Mouse (Mus musculus) retina, postnatal 1 day (tissue): ENCODE results near the gene C1qtnf2.
A peak's percentile ranks its signal among the peaks of the same experiment; 100 is the strongest.

Experiments used
- DNase-seq: peaks from one replicate; pipeline ENCODE4 v3.0.0-alpha.2; 2012

Gene C1qtnf2

DNA sequence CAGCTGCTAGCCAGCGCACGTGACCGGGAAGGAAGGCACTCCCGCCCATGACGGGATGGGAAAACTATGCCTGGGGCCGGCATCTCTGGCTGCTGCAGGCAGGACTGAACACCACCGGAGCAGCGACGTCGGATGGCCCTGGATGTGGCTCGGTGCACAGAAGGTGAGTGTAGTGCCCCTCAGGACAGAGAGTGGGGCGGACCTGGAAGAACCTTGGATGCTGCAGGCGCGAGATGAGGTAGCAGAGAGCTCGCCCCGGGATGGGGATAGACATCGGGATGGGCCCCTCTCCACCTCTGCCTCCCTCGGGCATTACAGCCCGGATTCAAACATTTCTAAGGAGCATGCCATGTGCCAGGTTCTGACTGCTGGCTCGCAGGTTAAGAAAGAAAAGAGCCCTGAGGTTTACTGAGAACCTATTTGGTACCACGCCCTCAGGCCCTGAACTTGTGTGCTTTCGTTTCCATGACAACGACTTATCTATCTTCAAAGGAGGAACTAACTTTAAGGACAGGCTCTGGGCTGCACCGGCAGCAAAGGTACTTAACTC, at the start of gene C1qtnf2:
TSS of gene C1qtnf2 (plus strand) at position 52 of the 550 bp plus-strand sequence.
- peak; percentile 52 for DNase-seq

DNA sequence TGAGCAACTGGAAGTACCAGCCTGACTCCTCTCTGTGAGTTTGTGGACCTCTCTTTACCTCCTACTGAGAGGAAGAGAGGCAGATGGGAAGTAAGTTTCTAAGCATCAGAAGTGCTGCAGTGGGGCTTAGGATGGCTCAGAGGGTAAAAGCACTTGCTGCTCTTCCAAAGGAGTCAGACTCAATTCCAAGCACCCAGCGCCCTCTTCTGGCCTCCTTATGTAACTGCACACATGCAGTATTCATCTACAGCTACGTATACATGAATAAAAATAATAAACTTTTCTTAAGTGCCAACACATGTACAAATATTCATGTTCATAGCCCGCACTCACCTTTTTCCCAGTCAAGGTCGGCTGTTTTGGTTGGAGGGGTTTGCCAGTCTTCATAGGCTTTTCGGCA, 49.7 kb upstream of the C1qtnf2 start:
- no peak for DNase-seq

DNA sequence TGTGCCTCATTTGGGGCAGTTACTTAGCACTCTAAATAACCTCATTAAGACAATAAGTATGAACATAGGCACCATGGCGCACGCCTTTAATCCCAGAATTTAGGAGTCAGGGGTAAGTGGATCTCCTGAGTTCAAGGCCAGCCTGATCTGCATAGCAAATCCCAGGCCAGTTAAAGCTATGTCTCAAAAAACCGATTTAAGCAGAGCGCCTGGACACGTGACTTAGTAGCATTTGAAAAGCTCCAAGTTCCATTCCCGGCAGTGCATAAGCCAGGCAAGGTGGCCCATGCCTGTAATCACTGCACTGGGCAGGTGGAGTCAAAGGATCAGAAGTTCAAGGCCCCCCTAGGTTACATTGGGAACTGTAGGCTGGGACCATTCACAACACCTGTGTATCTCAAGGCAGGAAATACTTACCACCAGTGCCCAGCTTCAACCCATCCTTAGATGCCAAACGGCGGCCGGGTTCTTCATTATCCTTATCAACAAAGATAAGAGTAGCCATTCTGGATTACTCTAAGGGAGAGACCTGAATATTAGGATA, 48.8 kb upstream of the C1qtnf2 start:
- no peak for DNase-seq

DNA sequence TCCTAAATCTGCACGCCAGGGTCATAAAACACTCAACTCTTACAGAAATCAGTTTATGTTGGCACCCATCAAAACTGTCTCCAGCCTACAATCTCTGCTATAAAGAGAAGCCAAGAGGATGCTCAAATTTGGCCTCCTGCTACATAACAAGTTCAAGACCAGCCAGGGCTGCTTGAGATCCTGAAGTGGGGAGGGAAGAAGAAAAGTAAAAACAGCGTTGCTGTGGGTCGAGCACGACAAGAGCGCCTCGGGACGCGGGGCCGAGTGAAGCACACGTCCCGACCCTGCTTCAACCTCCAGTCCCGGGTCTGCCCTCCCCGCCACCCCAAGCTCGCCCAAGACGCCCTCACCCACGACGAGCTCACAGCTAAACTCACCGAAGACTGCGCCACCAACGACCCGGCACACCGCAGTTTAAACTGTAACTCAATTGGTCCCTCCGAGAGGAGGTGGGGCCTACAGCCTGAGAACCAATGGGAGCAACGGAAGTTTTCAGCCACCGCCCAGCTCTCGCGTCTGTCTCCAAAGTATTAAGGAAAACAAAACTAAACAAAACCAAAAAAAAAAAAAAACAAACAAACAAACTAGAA, 48.2 kb upstream of the C1qtnf2 start, which contains the start of gene Pttg1:
TSS of gene Pttg1 (minus strand) at position 428 of the 590 bp plus-strand sequence.
- peak; percentile 91 for DNase-seq

DNA sequence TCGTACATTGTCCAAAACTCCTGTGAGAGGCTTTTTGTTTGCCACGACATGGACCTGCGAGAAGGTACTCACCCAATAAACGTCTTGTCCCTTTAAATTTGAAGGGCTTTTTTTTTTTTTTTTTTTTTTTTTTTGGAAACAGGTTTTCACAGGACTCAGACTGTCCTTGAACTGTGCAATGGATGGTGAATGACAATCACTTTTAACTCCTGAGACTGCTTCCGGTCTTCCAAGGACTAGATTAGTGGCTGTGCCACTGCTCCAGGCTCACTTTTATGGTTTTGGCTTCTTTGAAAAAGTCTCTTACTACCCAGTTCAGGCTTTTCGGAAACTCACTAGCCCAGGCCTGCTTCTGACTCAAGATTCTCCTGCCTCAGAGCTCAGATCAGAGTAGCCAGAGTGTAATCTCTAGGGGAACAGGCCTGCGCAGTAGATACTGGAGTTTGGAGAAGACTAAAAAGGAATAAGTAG, 47.6 kb upstream of the C1qtnf2 start:
- DNase-seq = no peak

DNA sequence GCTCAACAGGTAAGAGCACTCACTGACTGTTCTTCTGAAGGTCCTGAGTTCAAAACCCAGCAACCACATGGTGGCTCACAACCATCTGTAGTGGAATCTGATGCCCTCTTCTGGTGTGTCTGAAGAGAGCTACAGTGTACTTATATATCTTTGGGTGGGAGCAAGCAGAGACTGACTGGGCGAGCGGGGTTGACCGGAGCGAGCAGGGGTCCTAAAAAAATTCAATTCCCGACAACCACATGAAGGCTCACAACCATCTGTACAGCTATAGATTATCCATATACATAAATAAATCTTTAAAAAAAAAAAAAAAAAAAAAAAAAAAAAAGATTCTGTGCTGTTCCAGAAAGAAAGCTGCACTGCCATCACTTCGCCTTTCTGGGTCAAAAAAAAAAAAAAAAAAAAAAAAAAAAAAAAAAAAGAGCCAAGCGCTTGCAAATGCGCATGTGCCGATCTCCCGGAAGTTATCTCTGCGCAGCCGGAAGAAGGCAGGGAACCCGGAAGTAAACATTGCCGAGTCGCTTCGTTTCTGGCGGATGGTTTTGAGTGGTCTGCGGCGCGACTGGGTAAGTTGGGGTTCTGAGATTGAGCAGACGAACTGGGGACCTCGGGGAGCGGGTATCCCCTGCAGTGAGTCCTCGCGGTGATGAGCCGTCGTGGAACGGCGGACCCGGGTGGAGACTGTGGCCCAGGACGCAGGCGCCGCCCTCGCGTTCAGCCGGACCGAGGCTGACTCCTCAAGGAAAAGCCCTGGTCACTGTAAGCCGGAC, 40.6 kb upstream of the C1qtnf2 start, which contains the start of gene Slu7:
TSS of gene Slu7 (plus strand) at position 491 of the 770 bp plus-strand sequence.
- DNase-seq = peak; percentile 91

DNA sequence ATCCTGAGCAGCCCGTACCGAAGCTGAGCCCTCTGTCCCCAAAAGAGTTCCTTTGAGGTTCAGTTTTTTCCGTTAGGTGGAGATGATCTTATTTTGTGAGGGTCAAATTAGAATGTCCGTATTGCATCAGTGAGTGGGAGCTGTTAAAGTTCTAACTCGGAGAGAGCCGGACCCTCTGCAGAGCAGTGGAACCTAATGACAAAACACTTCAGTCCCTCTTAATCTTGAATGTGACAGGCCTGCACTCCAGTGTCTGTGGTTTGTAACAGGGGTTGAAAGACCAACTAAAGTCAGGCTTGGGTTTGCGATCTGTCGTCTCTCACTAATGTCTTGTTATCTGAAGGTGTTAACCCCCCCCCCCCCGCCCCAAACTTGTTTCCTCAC, 40.1 kb upstream of the C1qtnf2 start:
- DNase-seq = no peak

DNA sequence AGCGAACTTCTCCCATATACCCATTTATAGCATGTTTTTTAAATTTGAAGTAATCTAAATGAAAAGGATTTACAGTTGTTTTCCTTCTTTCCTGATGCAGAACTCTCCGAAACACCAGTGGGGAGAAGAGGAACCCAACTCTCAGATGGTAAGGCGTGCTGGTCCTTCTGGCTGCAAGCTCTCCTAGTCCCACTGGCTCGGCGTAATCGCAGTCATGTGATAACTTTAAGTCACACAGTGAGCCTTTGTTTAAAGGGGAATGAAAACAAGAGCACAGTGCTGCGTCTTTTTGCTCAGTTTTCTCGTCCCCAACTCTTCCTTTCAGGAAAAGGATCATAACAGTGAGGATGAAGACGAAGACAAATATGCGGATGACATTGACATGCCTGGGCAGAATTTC, 33.0 kb upstream of the C1qtnf2 start:
- DNase-seq = no peak

DNA sequence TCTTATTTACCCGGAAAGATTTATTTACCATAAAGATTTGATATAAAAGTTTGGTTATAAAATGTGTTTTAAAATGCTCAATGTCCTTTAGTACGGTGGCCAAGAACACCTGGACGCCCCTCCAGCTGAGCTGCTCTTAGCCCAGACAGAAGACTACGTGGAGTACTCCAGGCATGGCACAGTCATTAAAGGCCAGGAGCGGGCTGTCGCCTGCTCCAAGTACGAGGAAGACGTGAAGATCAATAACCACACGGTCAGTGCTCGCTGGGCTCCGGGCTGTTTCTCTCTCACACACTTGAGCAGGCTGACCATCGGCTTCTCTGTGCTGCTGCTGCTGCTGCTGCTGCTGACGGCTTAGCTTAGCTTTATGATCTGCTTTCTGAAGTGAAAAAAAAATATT, 30.9 kb upstream of the C1qtnf2 start:
- DNase-seq = no peak

DNA sequence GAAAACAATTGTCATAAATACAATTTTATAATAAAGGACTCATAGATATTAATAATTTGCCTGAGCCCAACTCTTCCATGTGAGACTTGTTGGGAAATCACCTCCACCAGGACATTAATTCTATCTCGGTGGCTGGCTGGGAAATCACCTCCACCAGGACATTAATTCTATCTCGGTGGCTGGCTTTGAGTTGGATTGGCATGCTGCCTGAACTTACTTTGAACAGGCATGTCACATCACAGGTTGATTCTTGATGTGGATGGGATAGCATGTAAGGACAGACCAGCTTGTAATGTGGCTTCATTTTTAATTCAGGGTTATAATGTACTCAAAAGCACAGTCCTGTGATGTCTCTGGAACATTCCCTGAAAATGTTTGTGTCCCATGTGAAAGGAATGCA, 24.2 kb upstream of the C1qtnf2 start:
- DNase-seq = no peak

DNA sequence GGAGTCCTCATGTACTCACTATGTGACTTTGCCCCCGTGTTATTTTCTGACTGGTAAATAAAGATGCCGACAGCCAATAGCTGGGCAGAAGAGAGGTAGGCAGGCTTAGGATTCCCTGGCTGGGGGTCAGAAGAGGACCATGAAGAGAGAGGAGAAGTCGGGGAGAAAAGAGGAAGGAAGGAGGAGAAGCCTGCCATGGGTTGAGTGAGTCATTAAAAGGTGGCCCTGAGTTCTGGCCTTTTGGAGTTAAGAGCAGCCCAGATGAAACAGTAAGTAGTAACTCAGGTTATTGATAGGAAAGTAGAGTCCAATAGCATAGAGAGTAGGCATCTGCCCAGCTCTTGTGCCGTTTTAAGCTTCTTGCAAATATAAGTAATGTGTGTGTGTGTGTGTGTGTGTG, 22.8 kb upstream of the C1qtnf2 start:
- no peak for DNase-seq

DNA sequence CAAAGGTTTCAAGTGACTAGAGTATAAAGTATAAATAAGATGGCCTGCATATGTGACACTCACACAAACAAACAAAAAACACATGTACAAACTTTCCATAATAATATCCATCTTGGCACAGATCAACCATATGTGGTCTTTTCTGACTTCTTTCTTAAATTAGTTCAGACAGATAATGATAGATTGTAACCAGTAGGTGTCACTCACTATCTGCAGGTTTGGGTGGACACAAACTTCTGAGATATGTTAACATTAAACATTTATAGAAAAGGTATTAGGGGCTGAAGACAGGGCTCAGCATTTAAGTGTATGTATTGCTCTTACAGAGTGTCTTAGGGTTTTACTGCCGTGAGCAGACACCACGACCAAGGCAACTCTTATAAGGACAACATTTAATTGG, 21.8 kb upstream of the C1qtnf2 start:
- DNase-seq = no peak

DNA sequence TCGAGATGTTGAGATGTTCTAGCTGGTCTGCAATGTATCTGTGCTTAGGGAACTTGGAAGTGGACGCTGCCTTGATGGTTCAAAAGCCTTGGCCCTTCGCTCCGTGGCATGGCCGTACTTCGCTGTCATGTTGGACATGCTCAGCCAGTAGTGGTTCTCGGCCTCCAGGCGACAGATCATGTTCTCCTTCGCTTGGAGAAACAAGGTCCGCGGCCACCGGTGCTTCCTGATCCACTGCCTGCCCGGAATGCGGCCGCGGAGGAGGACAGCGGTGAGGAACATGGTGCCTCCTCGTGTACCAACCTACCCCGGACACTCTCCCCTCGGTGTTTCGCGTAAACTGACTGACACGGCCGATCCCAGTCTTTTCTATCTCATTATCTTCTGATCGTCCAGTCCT, 10.9 kb upstream of the C1qtnf2 start:
- no peak for DNase-seq

DNA sequence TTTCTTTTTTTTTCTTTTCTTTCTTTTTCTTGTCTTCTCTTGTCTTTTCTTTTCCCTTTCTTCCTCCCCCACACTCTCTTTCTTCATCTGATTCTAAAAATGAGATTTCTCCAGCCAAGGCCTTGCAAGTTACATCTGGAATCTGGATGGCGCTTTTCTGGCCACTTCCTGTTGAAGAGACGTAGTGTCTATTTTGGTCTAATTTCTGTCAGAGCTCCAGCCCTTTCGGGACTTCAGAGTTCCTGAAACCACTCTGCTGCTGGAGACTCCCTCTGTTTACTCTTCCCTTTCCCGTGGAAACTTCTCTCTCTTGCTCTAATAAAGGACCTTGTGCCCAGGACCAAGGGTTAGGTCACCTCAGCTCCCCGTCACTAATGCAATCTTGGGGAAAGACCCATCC, 4.0 kb upstream of the C1qtnf2 start:
- no peak for DNase-seq

DNA sequence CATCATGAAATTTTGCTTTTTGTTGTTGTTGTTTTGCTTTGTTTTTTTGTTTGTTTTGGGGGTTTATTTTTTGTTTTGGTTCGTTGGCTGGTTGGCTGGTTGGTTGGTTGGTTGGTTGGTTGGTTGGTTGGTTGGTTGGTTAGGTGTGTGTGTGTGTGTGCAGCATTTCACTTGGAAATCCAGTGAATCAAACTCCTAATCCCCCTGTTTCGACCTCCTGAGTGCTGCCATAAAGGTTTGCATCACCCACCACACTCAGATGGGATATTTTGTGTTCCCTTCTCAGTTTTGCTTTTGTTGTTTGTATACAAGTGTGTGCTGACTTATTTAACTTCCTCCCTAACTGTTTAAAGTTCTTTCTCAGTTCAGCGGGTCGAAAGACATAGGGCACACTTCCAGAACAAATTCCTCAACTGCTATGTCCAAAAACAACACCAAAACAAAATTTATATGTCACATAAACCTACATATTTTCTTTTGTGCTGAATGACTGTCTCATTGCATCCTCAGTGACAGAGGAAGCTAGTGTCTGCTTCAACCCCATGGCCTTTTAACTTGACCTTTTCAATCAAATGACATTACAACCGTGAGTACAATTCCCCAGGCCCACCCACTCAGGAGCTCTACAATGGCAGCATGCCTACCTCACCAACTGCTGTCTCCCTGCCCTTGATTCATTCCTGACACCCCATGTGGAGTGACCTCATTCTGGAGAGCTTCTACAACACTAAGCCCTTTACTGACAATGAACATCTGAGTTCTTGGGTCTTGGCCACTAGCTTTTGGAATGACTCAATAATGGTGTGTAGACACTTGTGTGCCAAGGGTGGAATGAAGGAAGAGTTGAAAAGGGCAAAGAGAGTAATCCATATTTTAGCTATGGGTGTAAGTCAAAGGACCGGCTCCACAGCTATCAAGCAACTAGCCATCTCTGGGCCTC, 2.9 kb upstream of the C1qtnf2 start:
- DNase-seq = peak; percentile 27

DNA sequence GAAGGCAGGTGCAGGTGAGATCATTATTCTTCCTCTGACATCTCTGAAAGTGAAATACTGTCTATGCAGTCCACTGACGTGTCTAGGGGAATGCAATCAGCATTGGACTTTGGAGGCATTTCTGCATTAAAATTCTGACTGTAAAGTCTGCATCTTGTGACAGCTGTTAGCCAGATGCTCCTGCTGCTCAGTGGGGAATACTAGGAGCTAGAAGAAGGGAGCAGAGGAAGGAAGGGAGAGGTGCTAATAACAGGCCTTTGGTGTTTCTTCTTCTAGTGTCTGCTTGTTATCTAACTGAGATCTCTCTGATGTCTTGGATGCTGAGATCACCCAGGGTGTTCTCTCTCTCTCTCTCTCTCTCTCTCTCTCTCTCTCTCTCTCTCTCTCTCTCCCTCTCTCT, 961 bp upstream of the C1qtnf2 start:
- no peak for DNase-seq

DNA sequence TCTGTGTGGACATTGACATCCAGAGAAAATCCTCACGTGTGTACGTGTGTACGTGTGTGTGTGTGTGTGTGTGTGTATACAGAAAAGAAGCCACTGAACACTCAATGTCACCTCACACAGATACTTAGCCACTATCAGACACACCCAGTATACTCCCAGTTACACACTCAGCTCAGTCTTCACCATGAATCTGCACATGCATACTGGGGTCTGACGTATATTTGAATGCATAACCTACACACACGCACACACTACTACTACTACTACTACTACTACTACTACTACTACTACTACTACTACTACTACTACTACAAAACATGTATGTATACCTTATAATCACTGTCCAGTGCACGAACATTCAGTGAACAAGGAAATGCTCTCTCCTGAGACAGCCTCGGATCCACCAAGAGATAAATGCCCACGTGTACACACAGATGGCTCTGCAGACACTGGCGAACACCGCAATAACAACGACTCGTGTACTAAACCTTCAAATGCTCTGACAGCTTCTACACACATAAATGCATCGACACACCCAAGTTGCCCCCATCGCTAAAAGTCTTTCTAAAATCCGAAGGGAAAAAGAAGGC, 346 bp upstream of the C1qtnf2 start:
- no peak for DNase-seq

DNA sequence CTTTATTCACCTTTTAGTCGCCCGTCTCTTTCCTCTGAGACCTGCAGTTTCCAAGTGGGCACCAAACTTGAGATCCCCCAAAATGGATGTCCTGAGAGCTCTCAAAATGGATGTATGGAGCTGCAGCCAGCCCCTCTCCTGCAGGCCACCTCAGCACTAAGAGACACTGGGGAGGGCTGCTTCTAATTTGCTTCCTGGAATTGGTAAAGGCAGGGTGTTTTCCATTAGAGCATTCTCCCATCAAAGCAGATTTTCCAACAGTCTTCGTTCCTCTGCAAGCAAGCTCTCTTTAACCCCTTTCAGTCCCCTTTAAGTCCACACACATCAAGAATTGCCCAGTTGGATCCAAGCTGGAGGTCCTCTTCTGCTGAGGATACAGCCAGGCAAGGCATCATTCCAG, 5.3 kb downstream of the C1qtnf2 start:
- no peak for DNase-seq

DNA sequence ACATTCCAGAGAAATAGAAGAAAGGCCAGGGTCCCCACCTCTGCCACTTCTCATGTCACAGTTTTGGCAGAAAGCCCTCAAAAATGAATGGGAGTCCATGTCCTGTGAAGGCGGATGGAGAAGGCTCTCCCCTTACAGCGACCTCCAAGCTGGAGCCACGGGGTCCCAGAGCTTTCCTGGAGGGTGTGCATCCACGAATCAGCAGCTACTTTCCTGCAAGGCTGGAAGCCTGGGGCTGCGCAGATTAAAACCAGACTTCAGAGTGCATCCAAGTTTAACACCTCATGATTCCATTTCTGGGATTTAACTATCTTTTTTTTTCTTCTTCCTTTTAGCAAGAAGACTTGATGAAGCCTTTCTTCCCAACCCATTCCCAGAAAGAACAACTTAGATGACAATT, 6.5 kb downstream of the C1qtnf2 start:
- DNase-seq = no peak

DNA sequence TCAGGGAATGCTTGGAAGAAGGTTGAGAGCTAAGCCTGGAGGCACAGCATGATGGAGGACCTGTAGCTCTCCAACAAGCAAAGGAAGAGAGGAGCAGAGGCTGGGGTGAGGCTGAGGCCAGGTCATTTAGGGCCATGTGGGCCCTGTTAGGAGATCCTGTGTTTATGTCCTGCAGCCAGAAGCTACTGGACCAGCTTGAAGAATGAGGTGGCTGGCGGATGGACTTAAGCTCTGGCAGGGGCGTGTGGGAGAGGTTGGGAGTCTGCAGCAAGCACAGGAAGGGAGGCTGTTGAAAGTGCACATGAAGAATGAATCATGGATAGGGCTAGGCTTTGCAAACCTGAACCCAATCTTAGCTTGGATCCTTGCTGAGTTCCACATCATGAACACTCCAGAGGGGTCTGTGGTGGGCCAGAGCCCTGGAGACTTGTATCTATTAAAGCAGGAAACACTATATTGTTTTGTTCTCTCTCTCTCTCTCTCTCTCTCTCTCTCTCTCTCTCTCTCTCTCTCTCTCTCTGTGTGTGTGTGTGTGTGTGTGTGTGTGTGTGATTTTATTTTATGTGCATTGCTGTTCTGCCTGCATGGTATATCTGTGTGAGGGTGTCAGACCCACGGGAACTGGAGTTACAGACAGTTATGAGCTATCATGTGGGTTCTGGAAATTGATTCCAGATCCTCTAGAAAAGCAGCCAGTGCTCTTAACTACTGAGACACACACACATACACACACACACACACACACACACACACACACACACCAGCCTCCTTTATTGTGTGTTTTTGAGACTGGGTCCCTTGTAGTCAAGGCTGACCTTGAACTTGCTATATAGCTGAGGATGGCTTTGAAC, 7.8 kb downstream of the C1qtnf2 start:
- no peak for DNase-seq

DNA sequence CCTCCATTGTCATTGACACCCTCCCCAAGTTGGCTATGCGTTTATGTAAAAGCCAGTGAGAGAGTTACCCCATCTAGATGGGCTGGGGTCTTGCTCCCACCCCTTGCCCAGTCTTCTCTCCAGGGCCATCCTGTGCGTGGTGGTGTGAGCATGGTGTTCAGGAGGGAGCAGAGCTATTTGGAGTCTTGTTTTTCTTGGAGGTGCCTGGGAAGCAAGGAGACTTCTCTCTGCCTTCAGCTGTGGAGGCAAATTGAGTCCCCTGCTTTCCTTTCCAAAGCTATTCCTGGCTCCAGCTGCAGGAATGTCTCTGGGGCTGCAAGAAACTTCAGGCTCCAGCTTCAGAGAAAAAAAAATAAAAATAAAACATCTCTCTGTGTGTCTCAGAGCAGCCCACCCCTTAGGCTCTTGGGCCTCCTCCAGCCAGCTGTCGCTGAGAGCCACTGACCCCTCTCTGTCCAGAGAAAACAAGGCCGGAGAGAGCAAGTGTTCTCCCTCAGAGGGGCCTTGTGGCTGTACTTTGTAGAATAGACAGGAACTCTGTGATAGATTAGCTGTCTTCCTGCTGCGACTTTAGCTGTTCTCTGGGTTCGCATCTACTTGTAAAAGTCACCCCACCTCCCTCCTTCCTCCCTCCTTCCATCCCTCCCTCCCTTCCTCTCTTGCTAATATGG, 9.2 kb downstream of the C1qtnf2 start:
- no peak for DNase-seq
